Mouse (Mus musculus) limb, embryonic 14.5 days (tissue): Measurements from ENCODE around the gene Aftph. TPM values are rescaled to one million over a fixed set of nuclear protein-coding genes. Genes with fewer than 3 reads are reported as not detected.

Experiments
- ATAC-seq: fragments of 200-750 bp; cut with Nextera tagmentation; 2 replicates; pipeline ENCODE4 v1.8.0; 2017; ENCODE audit warnings: low read depth, moderate number of reproducible peaks, moderate TSS enrichment; ENCODE audit not compliant: low FRiP score
- DNase-seq: peaks from one replicate; pipeline ENCODE4 v3.0.0-alpha.2; 2015; ENCODE audit warnings: low spot score
- H3K27ac ChIP-seq: fragments of 300-500 bp; sonication (generic); replicated peaks from 2 replicates; pipeline ENCODE4 v1.5.1; 2014; ENCODE audit warnings: low read depth, mild to moderate bottlenecking, low read length, moderate library complexity, mixed read lengths
- H3K27me3 ChIP-seq: fragments of 300-500 bp; sonication (generic); 2 replicates; pipeline ENCODE4 v1.6.1; 2014; ENCODE audit warnings: low read length, mixed read lengths; ENCODE audit not compliant: control insufficient read depth, insufficient read depth
- H3K36me3 ChIP-seq: fragments of 300-500 bp; sonication (generic); 2 replicates; pipeline ENCODE4 v1.6.1; 2014; ENCODE audit warnings: mild to moderate bottlenecking, low read length, moderate library complexity, mixed read lengths; ENCODE audit not compliant: control insufficient read depth, insufficient read depth
- H3K4me1 ChIP-seq: fragments of 300-500 bp; sonication (generic); 2 replicates; pipeline ENCODE4 v1.6.1; 2014; ENCODE audit warnings: antibody characterized with exemption, low read length, mixed read lengths; ENCODE audit not compliant: control insufficient read depth, insufficient read depth
- H3K4me2 ChIP-seq: fragments of 300-500 bp; sonication (generic); replicated peaks from 2 replicates; pipeline ENCODE4 v1.6.1; 2014; ENCODE audit warnings: low read depth, mild to moderate bottlenecking, low read length, moderate library complexity; ENCODE audit not compliant: severe bottlenecking
- H3K4me3 ChIP-seq: fragments of 300-500 bp; sonication (generic); replicated peaks from 2 replicates; pipeline ENCODE4 v1.5.1; 2014; ENCODE audit warnings: low read length
- H3K9ac ChIP-seq: fragments of 300-500 bp; sonication (generic); 2 replicates; pipeline ENCODE4 v1.6.1; 2014; ENCODE audit warnings: mild to moderate bottlenecking, low read depth, low read length, moderate library complexity; ENCODE audit not compliant: severe bottlenecking
- H3K9me3 ChIP-seq: fragments of 300-500 bp; sonication (generic); 2 replicates; pipeline ENCODE4 v1.6.1; 2016; ENCODE audit warnings: low read length; ENCODE audit not compliant: control insufficient read depth
- POLR2A ChIP-seq: fragments of 200-500 bp; IDR thresholded peaks from 2 replicates; pipeline ENCODE4 v1.8.0; 2012; ENCODE audit warnings: inconsistent platforms, mild to moderate bottlenecking, moderate library complexity, borderline replicate concordance; ENCODE audit not compliant: insufficient read depth, insufficient read length; ENCODE audit errors: extremely low read depth
- WGBS: fragments of 180-500 bp; shearing (Covaris S2); extraction: QIAGEN DNeasy Blood & Tissue Kit; methylation state at CpG from one replicate; pipeline ENCODE4 v1.1.7; 2014; 5-methylcytosine and 5-hydroxymethylcytosine counted together
- polyA plus RNA-seq, 2 experiments: library from polyadenylated mRNA; depleted of rRNA in 1 of 2; stranded (reverse) in 1 of 2; unstranded in 1 of 2; fragments of >200 nt; fragmentation: Nextera tagmentation in 1 of 2; extraction: Ambion mirVana in 1 of 2; gene quantifications; 2 replicates each; pipeline versions ENCODE4 v1.2.1 to v1.2.3; 2012 to 2014

Aftph gene
- polyA plus RNA-seq, 2 experiments = 19.8 to 33.1 TPM

DNA sequence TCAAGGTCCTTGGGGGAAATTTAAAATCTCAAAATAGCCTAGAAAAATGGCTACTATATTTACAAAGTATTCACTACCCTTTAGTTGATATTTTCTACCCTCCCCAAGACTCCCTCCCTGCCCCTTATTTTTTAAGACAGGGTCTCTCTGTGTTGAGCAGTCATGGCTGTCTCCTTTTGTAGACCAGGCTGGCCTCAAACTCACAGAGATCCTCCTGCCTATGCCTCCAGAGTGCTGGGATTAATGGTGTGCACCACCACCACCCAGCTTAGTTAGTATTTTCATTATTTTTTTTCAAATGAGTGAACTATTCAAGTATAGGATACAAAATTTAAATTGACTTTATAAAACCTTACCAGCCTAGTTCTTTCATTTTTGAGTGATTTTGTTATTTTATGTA is 104.3 kb downstream of the Aftph start:
- ATAC-seq = no peak
- H3K27me3 ChIP-seq = no peaks in the 10 kb centered on the region
- no peak overlapping the region for H3K4me3 ChIP-seq
- no peaks in the 10 kb centered on the region for H3K9me3 ChIP-seq
- peaks cover 42% of the 10 kb centered on the region for H3K4me1 ChIP-seq
- H3K9ac ChIP-seq = no peak overlapping the region
- no peak overlapping the region for H3K27ac ChIP-seq
- no peak for DNase-seq
- H3K4me2 ChIP-seq = no peak overlapping the region
- TF ChIP-seq POLR2A = no peak
- H3K36me3 ChIP-seq = no peaks in the 10 kb centered on the region

- Histone ChIP-seq H3K4me3 (no peak overlapping the region), H3K27ac (no peak overlapping the region), H3K9me3 (no peaks in the 10 kb centered on the region), H3K4me2 (no peak overlapping the region), H3K36me3 (no peaks in the 10 kb centered on the region), H3K27me3 (no peaks in the 10 kb centered on the region), H3K4me1 (peaks cover 43% of the 10 kb centered on the region), H3K9ac (no peak overlapping the region)
- no peak for DNase-seq
- TF ChIP-seq POLR2A = no peak
- WGBS = 70% methylated on average over 4 of the region's 4 CpGs
- ATAC-seq = no peak
Observed at GRCm38 (mm10) chr11:20636114-20636513, 105.3 kb downstream of the Aftph start.

DNA sequence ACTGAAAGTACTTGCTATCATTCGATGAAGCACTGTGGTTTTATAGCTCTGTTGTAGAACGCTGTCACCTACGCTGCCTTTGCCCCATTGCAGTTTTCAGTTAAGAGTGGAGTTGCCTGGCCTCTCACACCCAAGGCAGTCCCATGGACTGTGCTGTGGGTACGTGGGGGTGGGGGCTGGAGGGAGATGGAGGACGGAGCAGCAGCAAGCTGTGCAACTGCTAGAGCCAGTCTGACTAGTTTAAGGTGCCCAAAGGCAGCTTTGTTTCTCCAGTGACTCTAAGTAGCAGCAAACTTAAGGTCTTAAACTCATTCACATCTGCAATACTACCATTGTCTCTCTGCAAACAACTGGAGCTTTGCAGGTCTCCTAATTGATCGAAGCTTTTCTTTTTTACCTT is 105.7 kb downstream of the Aftph start:
- H3K27ac ChIP-seq = no peak overlapping the region
- ATAC-seq = no peak
- H3K4me2 ChIP-seq = no peak overlapping the region
- no peaks in the 10 kb centered on the region for H3K36me3 ChIP-seq
- H3K27me3 ChIP-seq = no peaks in the 10 kb centered on the region
- H3K4me1 ChIP-seq = peaks cover 39% of the 10 kb centered on the region
- H3K4me3 ChIP-seq = no peak overlapping the region
- TF ChIP-seq POLR2A = no peak
- WGBS = 26% methylated on average over 6 of the region's 6 CpGs
- DNase-seq = no peak
- no peaks in the 10 kb centered on the region for H3K9me3 ChIP-seq
- no peak overlapping the region for H3K9ac ChIP-seq

Other genes starting within 250 kb of the Aftph start
- gene Sertad2, start 198.3 kb downstream of the Aftph start, polyA plus RNA-seq (2012; rRNA removed) = 21.1 and 32.2 TPM in 2 replicates
- 40.1 and 43.1 TPM in 2 replicates for gene Sertad2, start 198.3 kb downstream of the Aftph start, polyA plus RNA-seq (2014; fragmentation: Nextera tagmentation; extraction: Ambion mirVana)
- 24.9 and 25.5 TPM in 2 replicates for gene Lgalsl, start 89.5 kb upstream of the Aftph start, polyA plus RNA-seq (2012; rRNA removed)
- gene Lgalsl, start 89.5 kb upstream of the Aftph start, polyA plus RNA-seq (2014; fragmentation: Nextera tagmentation; extraction: Ambion mirVana) = 52.0 and 52.2 TPM in 2 replicates